Mouse (Mus musculus): ENCODE measurements around the gene Rnf157.

DNA sequence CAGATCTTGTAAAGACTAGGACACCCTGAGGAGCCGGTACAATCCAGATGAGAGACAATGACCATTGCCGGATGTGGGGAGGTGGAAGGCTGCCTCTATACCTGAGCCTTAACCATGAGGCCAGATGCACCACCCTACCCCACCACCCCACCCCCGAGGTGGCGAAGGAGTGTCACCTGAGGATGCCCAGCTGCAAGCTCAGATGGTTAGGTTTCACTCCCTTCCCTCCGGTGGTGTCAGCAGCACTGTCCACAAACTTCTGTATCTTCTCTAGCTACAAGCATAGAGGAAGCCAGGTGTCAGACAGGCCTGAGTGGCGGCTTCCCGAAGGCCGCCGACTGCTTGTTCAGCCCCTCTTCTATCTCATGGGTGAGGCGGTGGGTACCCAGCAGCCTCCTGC, 41.1 kb upstream of the Rnf157 start:
- TF ChIP-seq CTCF (IDR thresholded peaks at IDR 0.05; ENCODE audit: low read depth) = no peak
- no peak for TF ChIP-seq EP300 (IDR thresholded peaks at IDR 0.05; ENCODE audit: low read depth)
